Mouse (Mus musculus): ENCODE measurements at regions not wholly inside any gene's neighbourhood (a gene's known extent, or its start where the extent isn't known, plus 50 kb on each side); places are given as distances from the start of the nearest gene placed in this dataset.
A peak's percentile ranks its signal among the peaks of the same experiment; 100 is the strongest.

GRCm38 (mm10) chr10:96957019-96957418, 340.2 kb downstream of the Btg1 start:
- 89% methylated on average over 2 of the region's 2 CpGs for WGBS

GRCm38 (mm10) chr10:96969825-96970224, 353.0 kb downstream of the Btg1 start:
- H3K27ac ChIP-seq (ENCODE audit: low read depth, low read length), result no peak overlapping the region
- 93% methylated on average over 1 of the region's 1 CpGs for WGBS
- H3K4me1 ChIP-seq (ENCODE audit: control insufficient read depth, insufficient read depth, low read length), result no peaks in the 10 kb centered on the region
- DNase-seq (ENCODE audit: low spot score, missing footprints) (no peak), ATAC-seq (ENCODE audit: low FRiP score) (no peak)
- H3K4me3 ChIP-seq (ENCODE audit: low read depth, low read length), result no peak overlapping the region
- H3K36me3 ChIP-seq (ENCODE audit: control insufficient read depth, insufficient read depth, low read length), result no peaks in the 10 kb centered on the region
- no peak overlapping the region for H3K9ac ChIP-seq (ENCODE audit: low read length)
- H3K4me2 ChIP-seq, result no peak overlapping the region
- H3K27me3 ChIP-seq (ENCODE audit: control insufficient read depth, insufficient read depth, low read length), result no peaks in the 10 kb centered on the region
- H3K9me3 ChIP-seq (ENCODE audit: control insufficient read depth, low read length), result no peaks in the 10 kb centered on the region

More at GRCm38 (mm10) chr10:96957019-96957418, 340.2 kb downstream of the Btg1 start:
- no peak for ATAC-seq (ENCODE audit: low FRiP score)
- H3K9me3 ChIP-seq (ENCODE audit: control insufficient read depth, low read length), result no peaks in the 10 kb centered on the region
- H3K4me3 ChIP-seq (ENCODE audit: low read depth, low read length), result no peak overlapping the region
- no peak overlapping the region for H3K27ac ChIP-seq (ENCODE audit: low read depth, low read length)
- H3K36me3 ChIP-seq (ENCODE audit: control insufficient read depth, insufficient read depth, low read length), result no peaks in the 10 kb centered on the region
- H3K4me1 ChIP-seq (ENCODE audit: control insufficient read depth, insufficient read depth, low read length), result peaks cover 16% of the 10 kb centered on the region
- no peaks in the 10 kb centered on the region for H3K27me3 ChIP-seq (ENCODE audit: control insufficient read depth, insufficient read depth, low read length)
- no peak overlapping the region for H3K9ac ChIP-seq (ENCODE audit: low read length)
- peak; percentile 79 for DNase-seq (ENCODE audit: low spot score, missing footprints)
- H3K4me2 ChIP-seq, result no peak overlapping the region

- no peak for ATAC-seq (ENCODE audit: low FRiP score)
These were observed 353.9 kb downstream of the Btg1 start for GRCm38 (mm10) chr10:96970737-96971136.

GRCm38 (mm10) chr10:96971810-96972209, 355.0 kb downstream of the Btg1 start:
- Histone ChIP-seq H3K36me3 (ENCODE audit: control insufficient read depth, insufficient read depth, low read length) (no peaks in the 10 kb centered on the region), H3K27ac (ENCODE audit: low read depth, low read length) (no peak overlapping the region), H3K9ac (ENCODE audit: low read length) (no peak overlapping the region), H3K4me2 (no peak overlapping the region), H3K4me3 (ENCODE audit: low read depth, low read length) (no peak overlapping the region), H3K4me1 (ENCODE audit: control insufficient read depth, insufficient read depth, low read length) (no peaks in the 10 kb centered on the region), H3K27me3 (ENCODE audit: control insufficient read depth, insufficient read depth, low read length) (no peaks in the 10 kb centered on the region), H3K9me3 (ENCODE audit: control insufficient read depth, low read length) (no peaks in the 10 kb centered on the region)
- WGBS, result 84% methylated on average over 3 of the region's 3 CpGs
- no peak for DNase-seq (ENCODE audit: low spot score, missing footprints)
- no peak for ATAC-seq (ENCODE audit: low FRiP score)

More at GRCm38 (mm10) chr10:96970737-96971136, 353.9 kb downstream of the Btg1 start:
- H3K27me3 ChIP-seq (ENCODE audit: control insufficient read depth, insufficient read depth, low read length), result no peaks in the 10 kb centered on the region
- no peak overlapping the region for H3K27ac ChIP-seq (ENCODE audit: low read depth, low read length)
- no peak overlapping the region for H3K4me3 ChIP-seq (ENCODE audit: low read depth, low read length)
- no peaks in the 10 kb centered on the region for H3K9me3 ChIP-seq (ENCODE audit: control insufficient read depth, low read length)
- H3K4me2 ChIP-seq, result no peak overlapping the region
- no peaks in the 10 kb centered on the region for H3K36me3 ChIP-seq (ENCODE audit: control insufficient read depth, insufficient read depth, low read length)
- DNase-seq (ENCODE audit: low spot score, missing footprints), result no peak
- no peaks in the 10 kb centered on the region for H3K4me1 ChIP-seq (ENCODE audit: control insufficient read depth, insufficient read depth, low read length)
- H3K9ac ChIP-seq (ENCODE audit: low read length), result no peak overlapping the region
- WGBS, result 81% methylated on average over 4 of the region's 4 CpGs

GRCm38 (mm10) chr10:96974326-96974977, 357.6 kb downstream of the Btg1 start:
- no peaks in the 10 kb centered on the region for H3K36me3 ChIP-seq (ENCODE audit: control insufficient read depth, insufficient read depth, low read length)
- DNase-seq (ENCODE audit: low spot score, missing footprints) (no peak), ATAC-seq (ENCODE audit: low FRiP score) (no peak)
- WGBS, result 78% methylated on average over 2 of the region's 2 CpGs
- no peaks in the 10 kb centered on the region for H3K9me3 ChIP-seq (ENCODE audit: control insufficient read depth, low read length)
- H3K4me3 ChIP-seq (ENCODE audit: low read depth, low read length), result no peak overlapping the region
- H3K9ac ChIP-seq (ENCODE audit: low read length), result no peak overlapping the region
- no peaks in the 10 kb centered on the region for H3K4me1 ChIP-seq (ENCODE audit: control insufficient read depth, insufficient read depth, low read length)
- no peak overlapping the region for H3K4me2 ChIP-seq
- H3K27ac ChIP-seq (ENCODE audit: low read depth, low read length), result no peak overlapping the region
- no peaks in the 10 kb centered on the region for H3K27me3 ChIP-seq (ENCODE audit: control insufficient read depth, insufficient read depth, low read length)

- no peaks in the 10 kb centered on the region for H3K9me3 ChIP-seq (ENCODE audit: control insufficient read depth, low read length)
- H3K4me3 ChIP-seq (ENCODE audit: low read depth, low read length), result no peak overlapping the region
- no peak overlapping the region for H3K4me2 ChIP-seq
- no peak overlapping the region for H3K27ac ChIP-seq (ENCODE audit: low read depth, low read length)
- no peak for ATAC-seq (ENCODE audit: low FRiP score)
- H3K36me3 ChIP-seq (ENCODE audit: control insufficient read depth, insufficient read depth, low read length), result no peaks in the 10 kb centered on the region
- DNase-seq (ENCODE audit: low spot score, missing footprints), result no peak
- H3K27me3 ChIP-seq (ENCODE audit: control insufficient read depth, insufficient read depth, low read length), result no peaks in the 10 kb centered on the region
- no peak overlapping the region for H3K9ac ChIP-seq (ENCODE audit: low read length)
- H3K4me1 ChIP-seq (ENCODE audit: control insufficient read depth, insufficient read depth, low read length), result peaks cover 13% of the 10 kb centered on the region
These were observed 359.9 kb downstream of the Btg1 start for GRCm38 (mm10) chr10:96976691-96977090.

- Histone ChIP-seq H3K9ac (ENCODE audit: low read length) (no peak overlapping the region), H3K4me2 (no peak overlapping the region), H3K36me3 (ENCODE audit: control insufficient read depth, insufficient read depth, low read length) (no peaks in the 10 kb centered on the region), H3K27ac (ENCODE audit: low read depth, low read length) (peak overlapping the region; percentile 70), H3K27me3 (ENCODE audit: control insufficient read depth, insufficient read depth, low read length) (no peaks in the 10 kb centered on the region), H3K9me3 (ENCODE audit: control insufficient read depth, low read length) (no peaks in the 10 kb centered on the region), H3K4me3 (ENCODE audit: low read depth, low read length) (no peak overlapping the region), H3K4me1 (ENCODE audit: control insufficient read depth, insufficient read depth, low read length) (peaks cover 16% of the 10 kb centered on the region)
- no peak for DNase-seq (ENCODE audit: low spot score, missing footprints)
- peak; percentile 84 for ATAC-seq (ENCODE audit: low FRiP score)
- 21% methylated on average over 3 of the region's 3 CpGs for whole genome bisulfite sequencing
These were observed 363.7 kb downstream of the Btg1 start for GRCm38 (mm10) chr10:96980494-96980831.

- peak overlapping the region; percentile 70 for H3K27ac ChIP-seq (ENCODE audit: low read depth, low read length)
- H3K4me3 ChIP-seq (ENCODE audit: low read depth, low read length), result no peak overlapping the region
- peaks cover 16% of the 10 kb centered on the region for H3K4me1 ChIP-seq (ENCODE audit: control insufficient read depth, insufficient read depth, low read length)
- peak; percentile 94 for DNase-seq (ENCODE audit: low spot score, missing footprints)
- WGBS, result 15% methylated on average over 9 of the region's 9 CpGs
- ATAC-seq (ENCODE audit: low FRiP score), result peak; percentile 92
- 0 out of 2 replicates have a peak overlapping the region, but pooled peaks have one; percentile 19 for H3K4me2 ChIP-seq
- H3K27me3 ChIP-seq (ENCODE audit: control insufficient read depth, insufficient read depth, low read length), result no peaks in the 10 kb centered on the region
- no peak overlapping the region for H3K9ac ChIP-seq (ENCODE audit: low read length)
- no peaks in the 10 kb centered on the region for H3K9me3 ChIP-seq (ENCODE audit: control insufficient read depth, low read length)
- H3K36me3 ChIP-seq (ENCODE audit: control insufficient read depth, insufficient read depth, low read length), result no peaks in the 10 kb centered on the region
These were observed 364.2 kb downstream of the Btg1 start for GRCm38 (mm10) chr10:96980832-96981515.

GRCm38 (mm10) chr10:96981516-96981869, 364.7 kb downstream of the Btg1 start:
- Histone ChIP-seq H3K4me1 (ENCODE audit: control insufficient read depth, insufficient read depth, low read length) (peaks cover 16% of the 10 kb centered on the region), H3K4me2 (no peak overlapping the region), H3K9ac (ENCODE audit: low read length) (no peak overlapping the region; the same call in 1 of the 2 replicates), H3K27ac (ENCODE audit: low read depth, low read length) (peak overlapping the region; percentile 70), H3K9me3 (ENCODE audit: control insufficient read depth, low read length) (no peaks in the 10 kb centered on the region), H3K4me3 (ENCODE audit: low read depth, low read length) (no peak overlapping the region), H3K27me3 (ENCODE audit: control insufficient read depth, insufficient read depth, low read length) (no peaks in the 10 kb centered on the region), H3K36me3 (ENCODE audit: control insufficient read depth, insufficient read depth, low read length) (no peaks in the 10 kb centered on the region)
- WGBS, result 72% methylated on average over 2 of the region's 2 CpGs
- DNase-seq (ENCODE audit: low spot score, missing footprints) (peak; percentile 89), ATAC-seq (ENCODE audit: low FRiP score) (peak; percentile 36; the same call in 1 of the 2 replicates)
